Mouse (Mus musculus) CH12.LX (cell line): ENCODE results near the gene Kantr. TPM values are rescaled to one million over a fixed set of nuclear protein-coding genes. Genes with fewer than 3 reads are reported as not detected.

Experiments
- DNase-seq: peaks from one replicate; pipeline ENCODE4 v3.0.0-alpha.2; 2013; ENCODE audit errors: extremely low read depth
- H3K27ac ChIP-seq: 2 replicates; pipeline ENCODE4 v1.5.1; 2012; ENCODE audit warnings: low read depth, mild to moderate bottlenecking, control low read depth, moderate library complexity; ENCODE audit not compliant: insufficient read depth
- H3K27me3 ChIP-seq: replicated peaks from 2 replicates; pipeline ENCODE3; 2012; ENCODE audit warnings: inconsistent platforms
- H3K36me3 ChIP-seq, 2 experiments: replicated peaks in 1 of 2; 2 replicates each; pipeline versions ENCODE3 to v1.6.1; 2012; ENCODE audit warnings: inconsistent platforms in 1 of 2, low read length in 1 of 2, mild to moderate bottlenecking in 1 of 2, mixed read lengths in 1 of 2, moderate library complexity in 1 of 2; ENCODE audit not compliant: control insufficient read depth in 1 of 2, insufficient read depth in 1 of 2
- H3K4me1 ChIP-seq, 2 experiments: 2 replicates each; pipeline ENCODE4 v1.6.1; 2012; ENCODE audit warnings: inconsistent platforms in 1 of 2, moderate library complexity in 1 of 2; ENCODE audit not compliant: insufficient read depth in 2 of 2, control insufficient read depth in 1 of 2
- H3K4me2 ChIP-seq: 2 replicates; pipeline ENCODE4 v1.6.1; 2012; ENCODE audit warnings: low read depth, mild to moderate bottlenecking, control low read depth; ENCODE audit not compliant: poor library complexity, insufficient read depth, severe bottlenecking
- H3K4me3 ChIP-seq, 3 experiments: fragments of 150-350 bp in 1 of 3; sonication (generic) in 1 of 3; replicated peaks in 1 of 3; 2 replicates each; pipeline versions ENCODE3 to v1.5.1; 2011 to 2012; ENCODE audit warnings: low read depth in 2 of 3, low read length in 2 of 3, mild to moderate bottlenecking in 2 of 3, moderate library complexity in 2 of 3, control low read depth in 1 of 3, improper control_type of control experiment in 1 of 3, inconsistent platforms in 1 of 3, mixed read lengths in 1 of 3; ENCODE audit not compliant: poor library complexity in 1 of 3
- H3K79me2 ChIP-seq: replicated peaks from 2 replicates; pipeline ENCODE4 v1.6.1; 2012; ENCODE audit warnings: mild to moderate bottlenecking, moderate library complexity; ENCODE audit not compliant: control insufficient read depth, poor library complexity, insufficient read depth, severe bottlenecking; ENCODE audit errors: extremely low read depth
- H3K9ac ChIP-seq: 2 replicates; pipeline ENCODE4 v1.6.1; 2012; ENCODE audit warnings: low read depth, mild to moderate bottlenecking, control low read depth, moderate library complexity; ENCODE audit not compliant: insufficient read depth
- H3K9me3 ChIP-seq: replicated peaks from 2 replicates; pipeline ENCODE3; 2012; ENCODE audit warnings: low read length, inconsistent platforms, mixed read lengths
- BHLHE40 ChIP-seq: IDR thresholded peaks from 2 replicates; pipeline ENCODE4 v1.6.1; 2011; ENCODE audit warnings: mild to moderate bottlenecking, low read depth, low read length, improper control_type of control experiment
- CHD1 ChIP-seq: IDR thresholded peaks from 2 replicates; pipeline ENCODE4 v1.6.1; 2012; ENCODE audit warnings: low read depth, low read length, improper control_type of control experiment, inconsistent platforms
- CHD2 ChIP-seq: IDR thresholded peaks from 2 replicates; pipeline ENCODE4 v1.6.1; 2011; ENCODE audit warnings: low read length, improper control_type of control experiment
- E2F4 ChIP-seq: IDR thresholded peaks from 2 replicates; pipeline ENCODE4 v1.6.1; 2011; ENCODE audit warnings: low read depth, low read length, improper control_type of control experiment; ENCODE audit not compliant: insufficient replicate concordance
- EP300 ChIP-seq: IDR thresholded peaks from 2 replicates; pipeline ENCODE4 v1.6.1; 2011; ENCODE audit warnings: low read length, improper control_type of control experiment
- HCFC1 ChIP-seq: IDR thresholded peaks from 2 replicates; pipeline ENCODE4 v1.6.1; 2012; ENCODE audit warnings: low read depth, mild to moderate bottlenecking, inconsistent platforms, low read length, improper control_type of control experiment
- IRF4 ChIP-seq: IDR thresholded peaks from 2 replicates; pipeline ENCODE4 v1.6.1; 2014; ENCODE audit warnings: low read depth, mild to moderate bottlenecking, inconsistent platforms, low read length, improper control_type of control experiment
- JUND ChIP-seq: conservative IDR thresholded peaks from 2 replicates; pipeline ENCODE4 v1.6.1; 2011; ENCODE audit warnings: low read depth, low read length, improper control_type of control experiment
- MYC ChIP-seq: IDR thresholded peaks from 2 replicates; pipeline ENCODE4 v1.6.1; 2011; ENCODE audit warnings: low read depth, mild to moderate bottlenecking, improper control_type of control experiment, low read length
- NELFE ChIP-seq: IDR thresholded peaks from 2 replicates; pipeline ENCODE4 v1.6.1; 2011; ENCODE audit warnings: low read depth, low read length, improper control_type of control experiment
- PAX5 ChIP-seq: IDR thresholded peaks from 2 replicates; pipeline ENCODE4 v1.6.1; 2012; ENCODE audit warnings: low read length, inconsistent platforms, mixed read lengths
- POLR2AphosphoS2 ChIP-seq: IDR thresholded peaks from 2 replicates; pipeline ENCODE4 v1.6.1; 2011; ENCODE audit warnings: low read depth, low read length, improper control_type of control experiment
- RAD21 ChIP-seq: IDR thresholded peaks from 2 replicates; pipeline ENCODE4 v1.6.1; 2011; ENCODE audit warnings: low read depth, mild to moderate bottlenecking, low read length, improper control_type of control experiment, moderate library complexity
- TCF12 ChIP-seq: IDR thresholded peaks from 2 replicates; pipeline ENCODE4 v1.6.1; 2014; ENCODE audit warnings: low read depth, mild to moderate bottlenecking, inconsistent platforms, low read length, improper control_type of control experiment
- USF1 ChIP-seq: IDR thresholded peaks from 2 replicates; pipeline ENCODE4 v1.6.1; 2014; ENCODE audit warnings: low read depth, mild to moderate bottlenecking, inconsistent platforms, low read length, improper control_type of control experiment
- ZC3H11A ChIP-seq: IDR thresholded peaks from 2 replicates; pipeline ENCODE4 v1.6.1; 2012; ENCODE audit warnings: low read depth, mild to moderate bottlenecking, inconsistent platforms, low read length, improper control_type of control experiment
- ZKSCAN1 ChIP-seq: IDR thresholded peaks from 2 replicates; pipeline ENCODE4 v1.6.1; 2012; ENCODE audit warnings: low read depth, inconsistent platforms, low read length, improper control_type of control experiment, borderline replicate concordance
- ZMIZ1 ChIP-seq: IDR thresholded peaks from 2 replicates; pipeline ENCODE4 v1.6.1; 2012; ENCODE audit warnings: low read depth, mild to moderate bottlenecking, inconsistent platforms, low read length, improper control_type of control experiment
- ZNF384 ChIP-seq: IDR thresholded peaks from 2 replicates; pipeline ENCODE4 v1.6.1; 2012; ENCODE audit warnings: low read depth, low read length, improper control_type of control experiment, inconsistent platforms
- dilution Hi-C: fragments of 300-500 bp; cut with MboI; formaldehyde crosslinking; loops from 2 replicates; pipeline ENCODE4 v1.14.3; 2020; ENCODE audit warnings: low sequenced_read_pairs; ENCODE audit not compliant: extremely low pct_unique_long_range_greater_than_20kb, extremely low pct_ligation_motif_present
- in situ Hi-C: fragments of 300-500 bp; cut with MboI; formaldehyde crosslinking; loops from 3 replicates; pipeline ENCODE4 v1.14.3; 2019; ENCODE audit warnings: low sequenced_read_pairs, low pct_ligation_motif_present, low pct_unique_long_range_greater_than_20kb, mixed read lengths
- polyA plus RNA-seq: library from polyadenylated mRNA; unstranded; fragments of >175 nt; gene quantifications from 2 replicates; pipeline ENCODE4 v1.2.1, GENCODE M21; 2012; ENCODE audit warnings: low read depth; ENCODE audit not compliant: insufficient read length
- total RNA-seq, 2 experiments: library from RNA; depleted of rRNA; stranded (reverse); fragments of 300-350 nt in 1 of 2; fragments of >200 nt in 1 of 2; gene quantifications; 2 replicates each; pipeline ENCODE4 v1.2.3; 2012 to 2014

Kantr gene
- total and polyA plus RNA-seq, 3 experiments, result 0.64 to 3.1 (median 2.7) TPM

DNA sequence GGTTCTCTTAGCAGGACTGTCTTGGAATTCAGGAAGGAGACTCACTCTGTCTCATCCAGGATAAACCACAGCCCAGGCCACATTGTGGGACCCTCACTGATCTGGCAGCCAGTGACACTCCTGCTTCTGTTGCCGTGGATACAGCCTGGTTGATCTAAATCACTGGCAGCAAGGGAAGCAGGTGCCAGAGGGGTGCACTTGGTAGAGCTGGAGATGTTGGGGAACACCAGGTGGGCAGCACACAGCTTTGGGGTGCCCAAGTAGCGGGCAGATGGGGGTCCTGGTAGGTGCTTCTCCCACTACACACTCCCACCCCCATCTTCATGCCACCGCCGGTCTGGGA lies 40.7 kb upstream of the Kantr start:
- no peaks in the 10 kb centered on the region for H3K79me2 ChIP-seq
- H3K4me3 ChIP-seq, result no peak overlapping the region
- TF ChIP-seq USF1 (no peak), ZMIZ1 (no peak), TCF12 (no peak), CHD1 (no peak), JUND (no peak), PAX5 (no peak), RAD21 (no peak), HCFC1 (no peak), ZC3H11A (no peak), EP300 (no peak), IRF4 (no peak)
- H3K4me2 ChIP-seq, result no peak overlapping the region
- no peaks in the 10 kb centered on the region for H3K4me1 ChIP-seq
- dilution Hi-C loops (no loop called here), in situ Hi-C loops (no loop called here)
- H3K36me3 ChIP-seq, result no peaks in the 10 kb centered on the region
- H3K9me3 ChIP-seq, result no peaks in the 10 kb centered on the region
- H3K27ac ChIP-seq, result no peak overlapping the region
- DNase-seq, result no peak
- H3K9ac ChIP-seq, result no peak overlapping the region
- H3K27me3 ChIP-seq, result no peaks in the 10 kb centered on the region

DNA sequence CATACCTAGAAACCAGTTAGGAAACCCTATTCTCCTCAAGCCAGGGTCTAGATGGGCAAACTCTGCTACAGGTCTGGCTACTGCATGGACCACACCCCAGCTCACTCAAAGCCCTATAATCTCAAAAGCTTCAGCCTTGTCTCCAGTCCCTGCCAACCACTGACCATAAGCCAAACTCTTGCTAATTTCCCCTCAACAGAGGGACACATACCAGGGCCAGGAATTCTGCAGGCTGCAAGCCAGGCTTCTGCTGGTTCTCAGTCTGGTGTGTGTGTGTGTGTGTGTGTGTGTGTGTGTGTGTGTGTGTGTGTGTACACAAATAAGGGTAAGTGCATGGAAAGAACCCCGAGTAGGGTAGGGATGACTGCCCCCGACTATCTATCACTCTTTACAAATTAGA lies 39.1 kb upstream of the Kantr start:
- DNase-seq, result no peak
- Histone ChIP-seq H3K9me3 (no peaks in the 10 kb centered on the region), H3K4me2 (no peak overlapping the region), H3K79me2 (no peaks in the 10 kb centered on the region), H3K27me3 (no peaks in the 10 kb centered on the region)
- TF ChIP-seq POLR2AphosphoS2, result no peak
- no peak for TF ChIP-seq ZKSCAN1
- no peak for TF ChIP-seq BHLHE40
- no peak for TF ChIP-seq RAD21
- no peak for TF ChIP-seq MYC
- no peak for TF ChIP-seq ZMIZ1
- no peak for TF ChIP-seq USF1
- TF ChIP-seq ZNF384, result no peak
- TF ChIP-seq HCFC1, result no peak
- no peak for TF ChIP-seq NELFE
- TF ChIP-seq E2F4, result no peak
- TF ChIP-seq CHD2, result no peak
- no peak for TF ChIP-seq IRF4
- TF ChIP-seq, all 38 proteins: peak for 0
- in situ Hi-C loops, result no loop called here
- dilution Hi-C loops, result no loop called here
- H3K36me3 ChIP-seq, result no peaks in the 10 kb centered on the region
- H3K4me1 ChIP-seq, result no peaks in the 10 kb centered on the region
- H3K27ac ChIP-seq, result no peak overlapping the region
- no peak overlapping the region for H3K4me3 ChIP-seq
- no peak overlapping the region for H3K9ac ChIP-seq
